Mouse (Mus musculus) E14TG2a.4 (cell line): Measurements from ENCODE around the gene Gipc2.

Source experiments
- CTCF ChIP-seq: conservative IDR thresholded peaks from 2 replicates; pipeline ENCODE4 v1.5.1; 2014; ENCODE audit warnings: low read length
- POU5F1 ChIP-seq: IDR thresholded peaks from 2 replicates; pipeline ENCODE4 v1.6.1; 2014; ENCODE audit warnings: low read length, borderline replicate concordance

DNA sequence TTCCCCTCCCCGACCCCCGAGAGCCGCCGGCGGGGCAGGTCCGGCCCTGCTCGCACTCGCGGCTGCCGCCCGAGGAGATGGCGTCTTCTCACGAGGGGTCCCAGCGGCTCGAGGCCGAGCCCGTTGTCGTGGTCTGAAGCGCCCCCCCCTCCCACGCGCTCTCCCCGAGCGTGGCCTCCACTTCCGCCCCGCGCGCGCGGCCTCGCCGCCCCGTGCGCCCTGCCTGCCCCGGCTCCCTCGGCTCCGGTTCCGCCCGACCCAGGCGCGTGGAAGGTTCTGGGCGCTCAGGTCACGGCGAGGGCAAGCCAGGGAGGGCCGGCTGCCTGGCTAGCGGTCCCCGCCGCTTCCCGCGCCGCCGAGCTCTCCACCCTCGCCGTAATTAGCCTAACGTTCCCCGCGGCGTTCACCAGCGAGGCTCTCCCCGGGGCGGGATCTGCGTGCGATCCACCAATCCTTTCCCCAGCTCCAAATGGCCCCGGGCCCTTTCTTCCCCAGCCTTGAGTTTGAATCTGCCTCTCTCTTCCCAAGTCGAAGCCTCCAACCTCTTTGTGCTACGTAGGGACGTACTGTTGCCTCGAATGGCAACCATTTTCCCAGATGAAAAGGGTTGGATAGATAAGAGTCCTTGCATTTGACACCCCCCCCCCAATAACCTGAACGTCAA, 44.8 kb upstream of the Gipc2 start:
- no peak for TF ChIP-seq CTCF
- TF ChIP-seq POU5F1: no peak
